Mouse (Mus musculus) stomach, embryonic 14.5 days (tissue): ENCODE measurements around the gene Slc25a30. TPM values are rescaled to one million over a fixed set of nuclear protein-coding genes. Genes with fewer than 3 reads are reported as not detected.

Experiments used
- ATAC-seq: fragments of 200-750 bp; cut with Nextera tagmentation; 2 replicates; pipeline ENCODE4 v1.8.0; 2017; ENCODE audit warnings: low read depth, moderate TSS enrichment; ENCODE audit not compliant: insufficient number of reproducible peaks, insufficient read depth, low FRiP score
- H3K27ac ChIP-seq: fragments of 300-500 bp; sonication (generic); 2 replicates; pipeline ENCODE4 v1.5.1; 2014; ENCODE audit warnings: mild to moderate bottlenecking, low read length, moderate library complexity, mixed read lengths
- H3K27me3 ChIP-seq: fragments of 300-500 bp; sonication (generic); 2 replicates; pipeline ENCODE4 v1.6.1; 2014; ENCODE audit warnings: low read length, control low read depth, mixed read lengths; ENCODE audit not compliant: control insufficient read depth, insufficient read depth
- H3K36me3 ChIP-seq: fragments of 300-500 bp; sonication (generic); 2 replicates; pipeline ENCODE4 v1.6.1; 2014; ENCODE audit warnings: mild to moderate bottlenecking, control low read depth, low read length, moderate library complexity, mixed read lengths; ENCODE audit not compliant: control insufficient read depth, insufficient read depth
- H3K4me1 ChIP-seq: fragments of 300-500 bp; sonication (generic); 2 replicates; pipeline ENCODE4 v1.6.1; 2014; ENCODE audit warnings: low read length, control low read depth, mixed read lengths; ENCODE audit not compliant: control insufficient read depth, insufficient read depth
- H3K4me2 ChIP-seq: fragments of 300-500 bp; sonication (generic); replicated peaks from 2 replicates; pipeline ENCODE4 v1.6.1; 2014; ENCODE audit warnings: low read depth, low read length, control low read depth
- H3K4me3 ChIP-seq: fragments of 300-500 bp; sonication (generic); 2 replicates; pipeline ENCODE4 v1.5.1; 2014; ENCODE audit warnings: low read depth, low read length, control low read depth
- H3K9ac ChIP-seq: fragments of 300-500 bp; sonication (generic); replicated peaks from 2 replicates; pipeline ENCODE4 v1.6.1; 2014; ENCODE audit warnings: low read depth, mild to moderate bottlenecking, control low read depth, low read length, moderate library complexity, mixed read lengths
- H3K9me3 ChIP-seq: fragments of 300-500 bp; sonication (generic); 2 replicates; pipeline ENCODE4 v1.6.1; 2016; ENCODE audit warnings: low read depth, low read length, control low read depth; ENCODE audit not compliant: control insufficient read depth
- WGBS: fragments of 180-500 bp; shearing (Covaris S2); extraction: QIAGEN DNeasy Blood & Tissue Kit; methylation state at CpG from one replicate; pipeline ENCODE4 v1.1.7; 2014; 5-methylcytosine and 5-hydroxymethylcytosine counted together
- polyA plus RNA-seq: library from polyadenylated mRNA; unstranded; fragments of >200 nt; fragmentation: Nextera tagmentation; extraction: Ambion mirVana; gene quantifications from 2 replicates; pipeline ENCODE4 v1.2.1, GENCODE M21; 2014

The Slc25a30 gene
- 4.5 and 5.3 TPM in 2 replicates for polyA plus RNA-seq

GRCm38 (mm10) chr14:75786868-75787793, at the start of gene Slc25a30:
TSS of gene Slc25a30 (minus strand) at chr14:75787037.
- H3K9ac ChIP-seq, result peak within 1 kb of the TSS; percentile 55
- H3K4me2 ChIP-seq, result peak within 1 kb of the TSS; percentile 87
- H3K36me3 ChIP-seq, result no peaks in the 10 kb centered on the region
- WGBS, result 5% methylated on average over 51 of the region's 51 CpGs
- ATAC-seq, result peak; percentile 99
- no peaks in the 10 kb centered on the region for H3K9me3 ChIP-seq
- peak within 1 kb of the TSS; percentile 62 for H3K4me3 ChIP-seq
- 0 out of 2 replicates have a peak, but pooled peaks cover 5% of the 10 kb centered on the region for H3K4me1 ChIP-seq
- peak within 1 kb of the TSS; percentile 63; the same call in 1 of the 2 replicates for H3K27ac ChIP-seq
- H3K27me3 ChIP-seq, result no peaks in the 10 kb centered on the region; the same call in 1 of the 2 replicates

- Histone ChIP-seq H3K36me3 (no peaks in the 10 kb centered on the region), H3K27me3 (no peaks in the 10 kb centered on the region), H3K4me3 (no peak overlapping the region), H3K9me3 (no peaks in the 10 kb centered on the region), H3K9ac (no peak overlapping the region), H3K4me2 (no peak overlapping the region), H3K4me1 (peaks cover 8% of the 10 kb centered on the region), H3K27ac (peak overlapping the region; percentile 48; the same call in 1 of the 2 replicates)
- ATAC-seq, result no peak
- 90% methylated on average over 3 of the region's 3 CpGs for WGBS
Measured at GRCm38 (mm10) chr14:75836579-75836978, 49.7 kb upstream of the Slc25a30 start.

GRCm38 (mm10) chr14:75834739-75835381, 48.0 kb upstream of the Slc25a30 start:
- peak overlapping the region; percentile 45 for H3K4me3 ChIP-seq
- H3K9ac ChIP-seq, result peak overlapping the region; percentile 73
- no peaks in the 10 kb centered on the region for H3K27me3 ChIP-seq
- peak; percentile 35 for ATAC-seq
- peak overlapping the region; percentile 99 for H3K27ac ChIP-seq
- H3K4me1 ChIP-seq, result peaks cover 8% of the 10 kb centered on the region
- no peaks in the 10 kb centered on the region for H3K36me3 ChIP-seq
- no peaks in the 10 kb centered on the region for H3K9me3 ChIP-seq
- WGBS, result under 1% methylated on average over 16 of the region's 16 CpGs
- peak overlapping the region; percentile 97 for H3K4me2 ChIP-seq

- no peaks in the 10 kb centered on the region for H3K9me3 ChIP-seq
- H3K36me3 ChIP-seq, result no peaks in the 10 kb centered on the region
- H3K4me3 ChIP-seq, result peak overlapping the region; percentile 45
- under 1% methylated on average over 10 of the region's 10 CpGs for WGBS
- H3K27ac ChIP-seq, result peak overlapping the region; percentile 99
- peaks cover 8% of the 10 kb centered on the region for H3K4me1 ChIP-seq
- peak overlapping the region; percentile 97 for H3K4me2 ChIP-seq
- H3K27me3 ChIP-seq, result no peaks in the 10 kb centered on the region
- ATAC-seq, result peak; percentile 90
- peak overlapping the region; percentile 73 for H3K9ac ChIP-seq
Measured at GRCm38 (mm10) chr14:75834251-75834738, 47.5 kb upstream of the Slc25a30 start.

- ATAC-seq, result peak; percentile 47; the same call in 1 of the 2 replicates
Measured at GRCm38 (mm10) chr14:75833546-75834250, 46.9 kb upstream of the Slc25a30 start.

GRCm38 (mm10) chr14:75832982-75833381, 46.1 kb upstream of the Slc25a30 start:
- Histone ChIP-seq H3K4me2 (peak overlapping the region; percentile 97), H3K27me3 (0 out of 2 replicates have a peak, but pooled peaks cover 3% of the 10 kb centered on the region), H3K9ac (no peak overlapping the region), H3K4me1 (peaks cover 17% of the 10 kb centered on the region), H3K36me3 (no peaks in the 10 kb centered on the region), H3K9me3 (no peaks in the 10 kb centered on the region), H3K4me3 (no peak overlapping the region; the same call in 1 of the 2 replicates), H3K27ac (peak overlapping the region; percentile 99; the same call in 1 of the 2 replicates)
- ATAC-seq, result no peak
- WGBS, result 31% methylated on average over 4 of the region's 4 CpGs

More at GRCm38 (mm10) chr14:75833546-75834250, 46.9 kb upstream of the Slc25a30 start:
- Histone ChIP-seq H3K9ac (peak overlapping the region; percentile 73; the same call in 1 of the 2 replicates), H3K27ac (peak overlapping the region; percentile 99), H3K4me1 (peaks cover 12% of the 10 kb centered on the region), H3K9me3 (no peaks in the 10 kb centered on the region), H3K36me3 (no peaks in the 10 kb centered on the region), H3K4me3 (peak overlapping the region; percentile 45), H3K4me2 (peak overlapping the region; percentile 97), H3K27me3 (0 out of 2 replicates have a peak, but pooled peaks cover 3% of the 10 kb centered on the region)
- WGBS, result 6% methylated on average over 12 of the region's 12 CpGs

- no peak overlapping the region for H3K9ac ChIP-seq
- H3K4me1 ChIP-seq, result peaks cover 10% of the 10 kb centered on the region
- no peaks in the 10 kb centered on the region for H3K9me3 ChIP-seq
- H3K4me2 ChIP-seq, result no peak overlapping the region
- H3K4me3 ChIP-seq, result no peak overlapping the region
- 86% methylated on average over 2 of the region's 2 CpGs for WGBS
- H3K27me3 ChIP-seq, result 0 out of 2 replicates have a peak, but pooled peaks cover 3% of the 10 kb centered on the region
- no peak for ATAC-seq
- no peak overlapping the region for H3K27ac ChIP-seq
- H3K36me3 ChIP-seq, result no peaks in the 10 kb centered on the region
Measured at GRCm38 (mm10) chr14:75832031-75832430, 45.2 kb upstream of the Slc25a30 start.
